In genomic region chr15:99113396-99113975, GRCm38 (mm10) we compare ENCODE assay signal across 9 mouse cellular contexts. TPM values are rescaled to one million over a fixed set of nuclear protein-coding genes. Genes with fewer than 3 reads are reported as not detected.
DNase-seq lines count a peak whose midpoint lies in the region; ATAC-seq and TF ChIP-seq lines count a peak whose summit lies in the region.
"Had no signal": no experiment of that assay in that cellular context is flagged by ENCODE, and none has a peak within 500 bp of the region (broad histone marks: within the 10 kb centered on the region; RNA-seq: fewer than 3 reads in every experiment).

No protein-coding gene starts in this region.

- no peaks in the 10 kb centered on the region for H3K27me3 ChIP-seq in heart, embryonic 13.5 days (replicated peaks)
- H3K27me3 ChIP-seq in limb, embryonic 11.5 days (ENCODE audit: control insufficient read depth, insufficient read depth, low read length), result no peaks in the 10 kb centered on the region
- H3K27me3 ChIP-seq: embryonic facial prominence, embryonic 12.5 days had no signal

- H3K27ac ChIP-seq in heart, embryonic 13.5 days (replicated peaks), result no peak overlapping the region
- no peak overlapping the region for H3K27ac ChIP-seq in bone marrow macrophage, adult 2 months (ENCODE audit: insufficient read depth, low read depth, low read length)
- no peak overlapping the region for H3K27ac ChIP-seq in limb, embryonic 11.5 days (replicated peaks; ENCODE audit: low read depth, low read length)
- H3K27ac ChIP-seq: embryonic facial prominence, embryonic 12.5 days had no signal

- peak overlapping the region; percentile 48 for H3K4me2 ChIP-seq in heart, embryonic 13.5 days
- H3K4me2 ChIP-seq in limb, embryonic 11.5 days (ENCODE audit: low read depth, severe bottlenecking), result peak overlapping the region; percentile 1; the same call in 1 of the 2 replicates
- H3K4me2 ChIP-seq: embryonic facial prominence, embryonic 12.5 days had no signal

- peak overlapping the region; percentile 3; the same call in 1 of the 2 replicates for H3K4me3 ChIP-seq in heart, embryonic 13.5 days
- H3K4me3 ChIP-seq in bone marrow macrophage, adult 2 months (ENCODE audit: insufficient read depth, low read length), result peak overlapping the region; percentile 51
- H3K4me3 ChIP-seq in limb, embryonic 11.5 days (ENCODE audit: low read depth, low read length), result 0 out of 2 replicates have a peak overlapping the region, but pooled peaks have one; percentile 6
- H3K4me3 ChIP-seq: embryonic facial prominence, embryonic 12.5 days had no signal

- no peak for DNase-seq in heart, postnatal 14 days
- peak; percentile 85 for DNase-seq in A20 (ENCODE audit: low read depth, low spot score)
- DNase-seq in limb, embryonic 11.5 days (ENCODE audit: low spot score), result peak; percentile 55
- DNase-seq in urinary bladder, postnatal 14 days (ENCODE audit: low spot score), result no peak
- no peak for DNase-seq in gastrocnemius, postnatal 4 days (ENCODE audit: low spot score in 2 of 2)
- no peak for DNase-seq in right cerebral cortex, postnatal 10 days (ENCODE audit: low spot score in 2 of 2)

- H3K36me3 ChIP-seq in heart, embryonic 13.5 days, result no peaks in the 10 kb centered on the region
- H3K36me3 ChIP-seq in limb, embryonic 11.5 days (ENCODE audit: control insufficient read depth, insufficient read depth, low read length), result no peaks in the 10 kb centered on the region
- H3K36me3 ChIP-seq: embryonic facial prominence, embryonic 12.5 days had no signal

- intact Hi-C loops in heart, postnatal 14 days (cut with DNase I), result no loop called here

- 0 out of 2 replicates have a peak, but pooled peaks cover 5% of the 10 kb centered on the region for H3K4me1 ChIP-seq in heart, embryonic 13.5 days
- peaks cover 11% of the 10 kb centered on the region for H3K4me1 ChIP-seq in bone marrow macrophage, adult 2 months (ENCODE audit: control insufficient read depth, insufficient read depth, low read length)
- H3K4me1 ChIP-seq in limb, embryonic 11.5 days (ENCODE audit: control insufficient read depth, insufficient read depth, low read length), result no peaks in the 10 kb centered on the region
- H3K4me1 ChIP-seq: embryonic facial prominence, embryonic 12.5 days had no signal

- H3K9me3 ChIP-seq in heart, embryonic 13.5 days, result no peaks in the 10 kb centered on the region
- no peaks in the 10 kb centered on the region for H3K9me3 ChIP-seq in limb, embryonic 11.5 days (ENCODE audit: control insufficient read depth, low read length)
- H3K9me3 ChIP-seq: embryonic facial prominence, embryonic 12.5 days had no signal

- no peak for TF ChIP-seq POLR2A in bone marrow macrophage, adult 2 months (IDR thresholded peaks at IDR 0.05; ENCODE audit: borderline replicate concordance, low read depth, low read length)

- no peak overlapping the region for H3K9ac ChIP-seq in heart, embryonic 13.5 days
- H3K9ac ChIP-seq in limb, embryonic 11.5 days (ENCODE audit: low read length), result no peak overlapping the region
- H3K9ac ChIP-seq: embryonic facial prominence, embryonic 12.5 days had no signal

- no peak for ATAC-seq in heart, embryonic 13.5 days (ENCODE audit: extremely low read depth, insufficient number of reproducible peaks, low FRiP score, low TSS enrichment)
- no peak for ATAC-seq in limb, embryonic 11.5 days (ENCODE audit: insufficient number of reproducible peaks, low FRiP score, low TSS enrichment, low read depth)

- peak; percentile 32 for TF ChIP-seq CTCF in bone marrow macrophage, adult 2 months (IDR thresholded peaks at IDR 0.05; ENCODE audit: low read depth, low read length)

- 10% methylated on average over 9 of the region's 9 CpGs for WGBS in heart, embryonic 13.5 days
- WGBS in limb, embryonic 11.5 days, result 7% methylated on average over 9 of the region's 9 CpGs

RNA-seq across cellular contexts. Expression of gene Spats2, which starts 12.2 kb away (rescaled TPM):
- polyA plus RNA-seq in heart, embryonic 13.5 days (2015; fragmentation: Nextera tagmentation; extraction: Ambion mirVana), result 31.8 and 34.5 TPM in 2 replicates
- total RNA-seq in heart, postnatal 14 days (2021), result 10 to 100 TPM; 11.4 to 12.3 TPM
- polyA plus RNA-seq in bone marrow macrophage, adult 2 months (2012; ENCODE audit: insufficient read depth, insufficient read length, missing spikeins), result 5.9 and 7.3 TPM in 2 replicates
- 69.2 and 70.1 TPM in 2 replicates for polyA plus RNA-seq in limb, embryonic 11.5 days (2014; fragmentation: Nextera tagmentation; extraction: Ambion mirVana)
- total RNA-seq in gastrocnemius, postnatal 4 days (2021), result 10 to 100 TPM; 21.4 to 22.4 TPM

RNA-seq across cellular contexts. Expression of gene Dnajc22, which starts 20.5 kb away (rescaled TPM):
- polyA plus RNA-seq in heart, embryonic 13.5 days (2015; fragmentation: Nextera tagmentation; extraction: Ambion mirVana), result 1.0 and 1.8 TPM in 2 replicates
- total RNA-seq in heart, postnatal 14 days (2021), result under 1 TPM; 0.27 to 0.45 TPM
- polyA plus RNA-seq in bone marrow macrophage, adult 2 months (2012; ENCODE audit: insufficient read depth, insufficient read length, missing spikeins), result not detected in 2 replicates
- 0.61 and 0.62 TPM in 2 replicates for polyA plus RNA-seq in limb, embryonic 11.5 days (2014; fragmentation: Nextera tagmentation; extraction: Ambion mirVana)
- total RNA-seq in gastrocnemius, postnatal 4 days (2021), result not detected

RNA-seq across cellular contexts. Expression of gene C1ql4, which starts 25.9 kb away (rescaled TPM):
- 0.16 and 0.25 TPM in 2 replicates for polyA plus RNA-seq in heart, embryonic 13.5 days (2015; fragmentation: Nextera tagmentation; extraction: Ambion mirVana)
- total RNA-seq in heart, postnatal 14 days (2021), result not detected
- not detected in 2 replicates for polyA plus RNA-seq in bone marrow macrophage, adult 2 months (2012; ENCODE audit: insufficient read depth, insufficient read length, missing spikeins)
- not detected in 2 replicates for polyA plus RNA-seq in limb, embryonic 11.5 days (2014; fragmentation: Nextera tagmentation; extraction: Ambion mirVana)
- not detected for total RNA-seq in gastrocnemius, postnatal 4 days (2021)

RNA-seq across cellular contexts. Expression of gene Troap, which starts 39.1 kb away (rescaled TPM):
- polyA plus RNA-seq in heart, embryonic 13.5 days (2015; fragmentation: Nextera tagmentation; extraction: Ambion mirVana), result 27.1 and 27.8 TPM in 2 replicates
- 1 to 10 TPM; 2.1 to 2.2 TPM for total RNA-seq in heart, postnatal 14 days (2021)
- 15.6 and 18.3 TPM in 2 replicates for polyA plus RNA-seq in bone marrow macrophage, adult 2 months (2012; ENCODE audit: insufficient read depth, insufficient read length, missing spikeins)
- polyA plus RNA-seq in limb, embryonic 11.5 days (2014; fragmentation: Nextera tagmentation; extraction: Ambion mirVana), result 33.4 and 37.2 TPM in 2 replicates
- 10 to 100 TPM in 1 of 2 experiments, 1 to 10 TPM in 1; 5.9 to 10.6 TPM for total RNA-seq in gastrocnemius, postnatal 4 days (2021)

RNA-seq across cellular contexts. Expression of gene Prph, which starts 58.5 kb away (rescaled TPM):
- polyA plus RNA-seq in heart, embryonic 13.5 days (2015; fragmentation: Nextera tagmentation; extraction: Ambion mirVana), result 0.56 and 1.7 TPM in 2 replicates
- under 1 TPM; 0.44 to 0.86 TPM for total RNA-seq in heart, postnatal 14 days (2021)
- not detected in 2 replicates for polyA plus RNA-seq in bone marrow macrophage, adult 2 months (2012; ENCODE audit: insufficient read depth, insufficient read length, missing spikeins)
- 0.10 and 0.11 TPM in 2 replicates for polyA plus RNA-seq in limb, embryonic 11.5 days (2014; fragmentation: Nextera tagmentation; extraction: Ambion mirVana)
- total RNA-seq in gastrocnemius, postnatal 4 days (2021), result 1 to 10 TPM; 3.0 to 4.7 TPM

Comparison
In these comparisons a context has a peak if more than half of its experiments do, and no peak if none do; other contexts are left out.
1. DNase-seq: peak in A20 (single experiment) and limb, embryonic 11.5 days (single experiment); none in heart, postnatal 14 days (0 of 2), urinary bladder, postnatal 14 days (single experiment), gastrocnemius, postnatal 4 days (0 of 2) and right cerebral cortex, postnatal 10 days (0 of 2).
2. Peak in every context shown above with its lines, with median percentiles within 50 percentile points of each other: H3K4me3 ChIP-seq.